Mouse (Mus musculus) myocyte (in vitro differentiated cells): ENCODE measurements around the gene Tgfb3.

Experiments
- TCF12 ChIP-seq: IDR thresholded peaks from one replicate; pipeline ENCODE4 v1.6.1; 2011; ENCODE audit warnings: mild to moderate bottlenecking, control low read depth; ENCODE audit not compliant: poor library complexity, insufficient read depth, severe bottlenecking
- USF1 ChIP-seq: IDR thresholded peaks from one replicate; pipeline ENCODE4 v1.6.1; 2011; ENCODE audit warnings: low read depth, mild to moderate bottlenecking, control low read depth, moderate library complexity

GRCm38 (mm10) chr12:86035586-86035985, 43.3 kb downstream of the Tgfb3 start:
- TF ChIP-seq USF1 (no peak), TCF12 (no peak)
